Mouse (Mus musculus): ENCODE data around the gene Slc29a3.
"Not testable (repeated sequence)": the region's sequence is repeated elsewhere in the genome, so short reads cannot be mapped to it uniquely, and the experiment has no call there.

The Slc29a3 gene

DNA sequence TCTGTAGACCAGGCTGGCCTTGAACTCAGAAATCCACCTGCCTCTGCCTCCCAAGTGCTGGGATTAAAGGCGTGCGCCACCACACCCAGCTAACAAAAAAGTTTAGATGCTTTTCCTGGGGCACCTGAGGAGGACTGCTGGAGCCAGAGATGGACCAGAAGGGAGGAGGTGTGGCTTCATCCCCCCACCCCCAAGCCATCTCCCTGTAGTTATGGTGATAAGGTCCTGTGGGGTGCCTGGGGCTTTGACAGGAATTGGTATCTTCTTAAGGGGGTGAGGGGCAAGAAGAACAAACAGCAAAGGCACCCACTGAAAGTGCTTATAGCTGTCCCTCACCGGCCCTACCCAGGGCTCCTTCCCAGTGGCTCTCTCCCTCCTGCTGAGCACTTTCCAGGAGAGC lies 25.7 kb downstream of the Slc29a3 start:
- DNase-seq (ENCODE audit: low read depth): no peak

DNA sequence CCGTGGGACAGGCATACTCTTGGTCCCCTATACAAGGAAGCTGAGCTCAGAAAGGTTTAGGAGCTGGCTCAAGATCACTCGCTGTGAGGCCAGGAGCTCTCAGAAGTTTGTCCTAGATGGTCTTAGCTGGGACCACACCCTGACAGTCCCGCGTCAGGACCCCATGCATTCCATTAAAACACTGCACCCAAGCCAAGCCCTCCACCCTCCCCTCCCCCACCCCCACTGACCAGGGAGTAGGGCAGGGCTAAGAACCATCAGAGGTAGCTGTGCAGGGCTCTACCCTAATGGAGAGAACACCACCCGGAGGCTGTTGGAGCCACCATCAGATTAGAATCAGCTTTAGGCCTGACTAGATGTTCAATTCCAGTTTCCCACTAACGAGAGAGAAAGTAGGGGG lies 28.1 kb downstream of the Slc29a3 start:
- DNase-seq (ENCODE audit: low read depth): no peak

DNA sequence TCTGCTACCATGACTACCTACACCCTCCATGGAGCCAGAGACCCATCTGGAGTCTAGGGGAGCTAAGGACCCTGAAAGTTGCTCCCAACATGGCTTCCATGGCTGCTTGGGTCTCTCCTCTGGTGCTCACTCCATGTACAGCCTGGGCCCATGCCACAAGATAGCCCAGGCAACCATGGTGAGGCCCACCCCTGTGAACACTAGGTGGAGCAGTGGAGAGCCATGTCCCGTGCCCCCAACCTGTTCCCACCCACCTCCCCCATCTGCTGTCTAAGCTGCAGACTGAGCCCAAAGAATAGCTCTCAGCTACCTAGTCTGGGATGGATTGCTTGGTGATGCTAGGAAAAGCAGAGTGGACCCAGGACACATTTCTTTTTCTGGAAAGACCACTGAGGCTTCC lies 29.2 kb downstream of the Slc29a3 start:
- no peak for DNase-seq (ENCODE audit: low read depth)

DNA sequence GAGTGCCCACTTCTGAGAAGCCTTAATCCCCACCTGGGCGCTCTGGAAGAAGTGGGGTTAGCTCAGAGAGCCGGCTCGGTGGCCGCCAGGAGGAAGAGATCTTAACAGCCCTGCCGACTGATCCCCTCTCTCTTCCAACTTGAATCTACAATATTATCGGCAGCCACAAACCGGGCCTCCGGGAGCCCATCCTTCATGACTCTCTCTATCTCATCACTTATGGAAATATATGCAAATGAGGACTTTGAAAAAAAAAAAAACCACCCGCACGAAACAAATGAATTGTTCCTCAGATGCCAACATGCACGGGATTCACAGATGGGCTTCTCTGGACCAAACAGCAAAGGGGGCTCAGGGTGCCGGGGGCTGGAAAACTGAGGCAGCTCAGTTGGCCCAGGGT lies 31.0 kb downstream of the Slc29a3 start:
- no peak for DNase-seq (ENCODE audit: low read depth)

DNA sequence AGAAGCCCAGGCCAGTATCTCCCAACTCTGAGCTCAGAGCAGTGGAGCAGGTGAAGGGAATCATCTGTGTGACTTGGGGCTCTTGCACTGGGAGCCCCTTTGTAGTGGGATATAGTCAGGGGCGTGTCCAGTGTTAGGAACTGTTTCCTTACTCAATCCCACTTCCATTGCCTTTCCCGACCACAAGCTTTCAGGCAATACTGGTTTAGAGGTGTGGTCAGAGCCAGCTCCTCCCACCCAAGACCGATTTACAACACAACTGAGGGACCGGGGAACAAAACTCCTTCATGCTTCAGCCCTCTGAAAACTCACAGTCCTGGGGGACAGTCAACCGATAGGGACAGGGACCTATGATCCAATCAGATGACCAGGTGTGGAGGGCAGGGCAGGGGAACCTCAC lies 32.1 kb downstream of the Slc29a3 start:
- no peak for DNase-seq (ENCODE audit: low read depth)

DNA sequence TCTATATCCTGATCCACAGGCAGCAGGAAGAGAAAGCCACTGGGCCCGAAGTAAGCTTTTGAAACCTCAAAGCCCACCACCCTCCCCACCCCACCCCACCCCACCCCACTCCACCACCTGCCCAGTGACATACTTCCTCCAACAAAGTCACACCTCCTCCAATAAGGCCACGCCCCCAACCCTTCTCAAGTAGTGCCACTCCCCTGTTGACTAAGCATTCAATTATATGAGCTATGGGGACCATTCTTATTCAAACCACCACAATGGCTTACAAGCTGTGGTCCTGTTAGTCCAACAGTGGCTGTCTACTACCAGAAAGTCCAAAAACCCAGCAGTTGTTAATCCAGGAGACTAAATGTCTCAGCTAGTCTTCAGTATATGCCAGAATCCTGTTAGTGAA lies 34.1 kb downstream of the Slc29a3 start:
- no peak for DNase-seq (ENCODE audit: low read depth)

DNA sequence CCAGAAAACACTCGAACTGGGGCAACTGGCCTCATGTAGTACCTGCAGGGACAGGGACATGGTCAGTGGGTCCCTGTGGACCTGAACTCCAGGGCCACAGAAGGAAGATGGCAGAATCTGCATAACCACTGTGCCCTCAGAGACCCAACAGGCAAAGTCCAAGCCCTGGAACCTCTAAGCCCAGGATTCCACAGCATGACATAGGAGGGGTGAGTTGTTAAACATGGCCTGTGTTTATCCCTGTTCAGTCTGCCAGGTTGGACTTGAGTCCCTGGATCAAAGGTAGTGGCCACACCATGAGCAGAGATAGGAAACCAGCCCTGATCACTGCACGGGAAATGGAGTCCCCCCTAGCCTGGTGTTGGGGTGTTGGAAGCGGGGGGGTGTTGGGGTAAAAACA lies 36.1 kb downstream of the Slc29a3 start:
- DNase-seq (ENCODE audit: low read depth): no peak

DNA sequence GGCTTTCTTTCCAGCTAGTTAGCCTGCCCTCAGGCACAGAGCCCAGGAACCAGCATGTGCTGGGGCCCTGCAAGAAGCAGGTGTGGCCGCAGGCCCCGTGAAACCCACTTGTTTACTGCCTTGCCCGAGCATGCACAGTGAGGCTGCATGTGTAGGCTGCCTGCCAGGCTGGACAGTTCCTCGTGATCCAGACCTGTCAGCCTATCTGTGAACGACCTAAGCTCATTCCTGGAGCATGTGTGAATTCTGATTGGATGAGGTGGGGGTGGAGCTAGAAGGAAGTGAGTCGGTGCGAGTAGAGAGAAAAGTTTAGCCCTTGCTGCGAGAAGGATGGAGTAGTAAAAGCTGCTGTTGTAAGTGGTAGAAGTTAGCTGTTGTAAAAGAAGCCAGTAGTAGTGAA lies 40.3 kb downstream of the Slc29a3 start:
- DNase-seq (ENCODE audit: low read depth): not testable (repeated sequence)

DNA sequence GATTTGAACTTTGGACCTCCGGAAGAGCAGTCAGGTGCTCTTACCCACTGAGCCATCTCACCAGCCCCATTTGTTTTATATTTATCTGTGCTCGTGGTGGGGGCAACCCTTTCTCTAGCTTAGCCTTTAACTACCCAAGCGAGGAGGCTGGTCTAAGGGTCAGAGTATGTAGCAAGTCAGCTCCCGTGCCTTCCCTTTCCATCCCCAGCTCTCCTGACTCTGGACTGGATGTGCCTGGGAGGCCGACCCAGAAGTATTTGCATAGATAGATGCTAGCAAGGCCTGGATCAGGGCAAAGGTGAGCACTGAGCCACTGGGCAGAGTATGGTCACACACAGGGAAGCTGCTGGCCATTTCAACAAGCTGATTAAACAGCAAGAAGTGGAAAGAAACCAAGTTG lies 43.8 kb downstream of the Slc29a3 start:
- DNase-seq (ENCODE audit: low read depth): no peak

DNA sequence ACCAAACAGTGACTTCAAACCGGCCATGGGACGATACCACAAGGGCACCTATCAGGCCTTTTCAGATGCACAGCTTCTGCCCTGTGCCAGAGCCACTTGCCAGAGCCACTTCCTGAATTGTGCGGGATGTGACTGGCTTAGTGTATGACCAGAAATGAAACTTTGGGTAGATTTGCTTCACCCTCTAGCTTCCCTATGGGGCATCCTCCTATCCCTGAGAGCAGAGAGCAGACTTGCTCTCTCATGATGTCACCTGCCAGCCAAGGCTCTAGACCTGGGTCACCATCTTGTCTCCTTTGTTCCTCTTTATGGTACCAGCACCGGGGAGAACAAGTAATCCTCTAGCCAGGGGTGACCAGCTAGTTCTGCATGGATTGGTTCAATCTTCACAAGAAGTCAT lies 46.3 kb downstream of the Slc29a3 start:
- DNase-seq (ENCODE audit: low read depth): no peak

DNA sequence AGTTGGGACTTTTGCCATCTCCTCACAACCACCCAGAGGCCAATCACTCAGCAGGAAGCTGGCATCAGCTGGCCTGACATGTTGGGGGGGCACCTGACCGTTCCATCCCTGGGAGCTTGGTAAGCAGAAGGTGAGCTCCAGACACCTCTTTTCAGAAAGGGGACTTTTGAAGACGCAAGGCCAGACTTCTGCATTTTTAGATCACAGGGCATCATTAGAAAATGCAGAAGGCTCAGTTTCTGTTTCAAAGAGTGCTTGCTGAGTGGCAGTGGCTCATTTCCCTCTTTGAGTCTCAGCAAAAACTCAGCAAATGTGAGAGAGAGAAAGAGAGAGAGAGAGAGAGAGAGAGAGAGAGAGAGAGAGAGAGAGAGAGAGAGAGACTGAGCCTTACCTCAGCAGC lies 47.5 kb downstream of the Slc29a3 start:
- DNase-seq (ENCODE audit: low read depth): no peak

DNA sequence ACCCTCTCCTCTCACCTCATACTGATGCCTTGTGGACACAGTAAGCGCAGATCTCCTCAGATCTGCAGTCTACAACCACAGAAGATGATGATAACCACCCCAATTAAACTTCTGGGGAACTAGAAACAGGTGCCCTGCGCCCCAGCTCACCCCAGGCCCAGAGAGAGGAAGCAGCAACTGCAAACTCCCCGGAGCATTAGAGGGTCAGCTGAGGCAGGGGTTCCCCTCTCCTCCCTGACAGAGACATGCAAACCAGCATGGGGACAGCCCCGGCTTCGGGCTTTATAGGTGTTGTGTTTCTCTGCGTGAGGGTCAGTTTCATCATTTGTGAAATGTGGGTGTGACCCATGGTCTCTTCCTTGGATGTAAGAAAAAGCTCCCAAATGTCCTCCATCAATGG lies 54.8 kb downstream of the Slc29a3 start:
- DNase-seq (ENCODE audit: low read depth): no peak

DNA sequence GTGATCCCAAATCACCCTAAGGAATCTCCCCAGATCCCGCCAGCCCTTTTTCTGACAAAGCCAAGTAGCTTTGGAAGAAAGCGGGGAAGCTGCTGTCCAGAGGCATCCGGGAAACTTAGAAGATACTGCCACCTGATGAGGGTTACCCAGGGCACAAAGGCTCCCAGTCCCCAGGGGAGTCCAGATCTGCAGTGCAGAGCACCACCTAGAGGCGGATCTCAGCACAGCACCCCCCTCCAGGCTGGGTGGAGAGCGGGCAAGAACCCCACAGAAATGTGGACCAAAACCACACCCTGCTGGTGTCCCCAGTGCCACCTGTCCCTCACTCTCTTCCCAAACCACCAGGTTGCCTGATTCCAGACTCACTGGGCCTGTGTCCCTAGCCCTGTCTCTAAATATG lies 55.6 kb downstream of the Slc29a3 start:
- DNase-seq (ENCODE audit: low read depth): peak; percentile 47

DNA sequence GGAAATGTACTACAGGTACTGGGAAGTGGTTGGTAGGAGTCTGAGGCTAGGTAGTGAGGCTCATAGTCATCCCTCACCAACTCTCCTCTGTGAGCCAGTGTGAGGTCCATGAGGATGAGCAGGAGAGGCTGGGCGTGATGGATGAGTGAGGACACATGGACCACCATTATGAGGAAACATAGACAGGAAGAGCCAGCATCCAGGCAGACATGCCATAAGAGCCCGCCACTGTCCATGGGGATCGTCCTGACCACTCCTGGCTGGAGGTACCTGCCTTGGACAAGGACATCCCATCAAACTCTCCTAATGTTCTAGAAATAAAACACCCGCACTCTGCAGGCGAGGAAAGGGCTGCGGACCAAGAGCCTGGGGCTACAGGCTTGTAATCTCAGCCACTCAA lies 56.2 kb downstream of the Slc29a3 start, which contains the start of gene Cdh23:
Gene Cdh23, minus strand, starts transcription at position 101 of the 400 bp plus-strand sequence.
- DNase-seq (ENCODE audit: low read depth): no peak

DNA sequence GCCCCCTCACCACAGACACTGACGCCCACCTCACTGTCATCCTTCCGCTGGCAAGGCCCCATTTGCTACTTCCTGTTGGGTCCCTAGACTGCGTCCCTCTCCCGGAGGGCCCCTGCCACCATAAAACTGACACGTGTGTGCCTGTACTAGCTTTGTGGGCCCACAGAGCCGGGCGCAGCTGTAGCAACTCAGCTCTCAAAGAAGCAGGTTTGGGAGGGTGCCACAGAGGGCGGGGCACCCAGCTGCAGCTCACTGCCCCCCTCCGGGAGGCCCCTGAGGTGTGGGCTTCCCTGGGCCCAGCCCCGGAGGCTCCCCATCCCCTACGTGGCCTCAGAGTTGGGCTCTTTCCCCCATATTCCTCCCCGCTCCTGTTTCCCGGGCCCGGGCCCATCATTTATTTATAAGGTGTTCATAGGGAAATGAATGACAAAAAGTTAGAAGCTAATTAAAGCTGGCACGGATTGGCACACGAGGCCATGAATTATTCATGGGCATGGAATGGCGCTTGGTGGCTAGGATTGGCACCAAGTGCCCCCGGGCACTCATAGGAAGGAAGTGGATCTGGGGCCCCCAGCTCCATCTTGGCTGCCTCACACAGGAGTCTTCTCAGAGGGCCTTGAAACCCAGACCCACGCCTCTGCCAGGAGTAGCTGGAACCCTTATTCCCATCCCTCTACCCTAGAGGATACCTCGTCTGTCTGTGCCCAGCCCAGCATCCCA lies 60.8 kb downstream of the Slc29a3 start:
- DNase-seq (ENCODE audit: low read depth): no peak

DNA sequence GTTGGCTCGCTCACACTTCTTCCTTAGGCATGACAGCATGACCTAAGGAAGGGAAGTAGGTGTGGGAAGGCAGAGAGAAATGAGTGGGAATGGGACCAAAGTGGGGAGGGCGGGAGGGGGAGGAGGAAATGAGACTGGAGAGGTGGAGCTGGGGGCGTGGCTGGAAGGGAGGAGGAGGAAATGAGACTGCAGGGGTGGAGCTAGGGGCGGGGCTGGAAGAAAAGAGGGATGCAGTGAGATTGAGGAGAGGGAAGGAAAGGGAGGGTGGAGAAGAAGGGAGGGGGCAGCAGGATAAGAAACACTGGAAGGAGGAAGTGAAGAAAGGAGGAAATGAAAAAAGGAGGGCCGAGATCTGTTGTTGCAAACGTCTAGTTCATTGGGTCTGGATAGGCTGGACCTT lies 61.6 kb downstream of the Slc29a3 start:
- no peak for DNase-seq (ENCODE audit: low read depth)

DNA sequence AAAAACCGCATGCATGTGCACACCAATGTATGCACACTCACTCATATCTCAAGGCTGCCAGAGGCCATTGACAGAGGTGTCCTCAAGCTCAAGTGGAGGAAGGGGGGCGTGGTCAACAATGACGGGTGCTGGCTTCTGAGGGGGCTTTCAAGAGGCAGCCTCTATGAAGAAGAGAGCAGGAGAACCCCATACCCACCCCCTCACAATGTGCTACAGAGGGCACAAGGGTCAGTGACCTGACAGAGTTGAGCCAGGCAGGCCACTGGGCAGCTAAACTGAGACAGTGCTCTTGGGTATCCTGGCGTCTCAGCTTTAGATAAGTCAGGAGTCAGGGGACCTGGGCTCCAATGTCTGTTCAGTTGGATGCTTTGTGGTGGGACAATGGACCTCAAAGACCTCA lies 63.2 kb downstream of the Slc29a3 start:
- no peak for DNase-seq (ENCODE audit: low read depth)

DNA sequence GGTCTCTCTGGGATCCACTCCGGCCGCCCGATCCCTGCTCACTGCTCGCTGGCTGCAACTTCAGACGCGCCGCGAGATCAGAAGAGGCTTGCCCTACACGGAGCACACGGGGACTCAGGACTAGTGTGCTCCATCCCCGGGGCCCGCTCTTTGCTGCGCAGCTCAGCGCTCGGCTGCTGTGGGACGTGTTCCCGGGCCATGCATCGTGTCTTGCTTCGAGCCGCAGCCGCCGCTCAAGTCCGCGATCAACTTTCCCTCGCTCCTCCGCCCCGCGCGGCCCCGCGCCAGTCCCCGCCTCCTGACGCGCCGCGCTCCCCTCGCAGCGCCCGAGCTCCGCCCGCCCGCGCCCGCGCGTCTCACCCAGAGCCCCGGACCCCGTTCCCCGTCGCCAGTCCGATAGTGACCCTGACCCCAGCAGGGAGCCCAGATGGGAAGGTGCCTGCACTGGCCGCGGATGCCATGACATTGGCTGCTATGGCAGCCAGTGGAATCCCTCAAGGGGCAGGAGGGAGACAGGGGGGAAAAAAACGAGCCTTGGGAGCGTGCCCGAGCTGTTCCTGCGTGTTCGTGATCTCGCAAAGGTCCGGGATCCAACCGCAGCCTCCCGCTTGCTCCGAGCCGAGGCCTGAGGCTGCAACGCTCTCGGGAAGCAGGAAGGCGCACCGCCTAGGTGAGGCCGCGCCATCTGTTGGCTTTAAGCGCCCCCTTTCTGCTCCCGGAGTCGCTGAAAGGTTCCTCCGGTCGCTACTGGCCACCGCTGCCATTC lies 65.4 kb downstream of the Slc29a3 start:
- no peak for DNase-seq (ENCODE audit: low read depth)

DNA sequence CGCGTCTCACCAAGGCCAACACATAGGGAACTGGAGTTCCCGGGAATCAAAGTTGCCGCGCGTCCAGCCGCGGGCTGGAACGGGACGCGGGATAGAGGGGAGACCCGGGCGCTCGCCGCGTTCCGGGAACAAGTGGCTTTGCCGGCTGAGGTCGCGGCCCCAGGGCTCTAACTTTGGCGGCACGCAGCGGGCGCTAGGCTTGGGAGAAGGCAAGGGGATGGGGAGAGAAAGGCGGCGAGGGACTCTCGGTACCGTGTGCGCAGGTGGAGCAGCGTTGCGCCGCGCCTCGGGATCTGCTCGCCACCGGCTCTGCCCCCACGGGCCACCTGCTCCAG lies 66.0 kb downstream of the Slc29a3 start:
- no peak for DNase-seq (ENCODE audit: low read depth)

DNA sequence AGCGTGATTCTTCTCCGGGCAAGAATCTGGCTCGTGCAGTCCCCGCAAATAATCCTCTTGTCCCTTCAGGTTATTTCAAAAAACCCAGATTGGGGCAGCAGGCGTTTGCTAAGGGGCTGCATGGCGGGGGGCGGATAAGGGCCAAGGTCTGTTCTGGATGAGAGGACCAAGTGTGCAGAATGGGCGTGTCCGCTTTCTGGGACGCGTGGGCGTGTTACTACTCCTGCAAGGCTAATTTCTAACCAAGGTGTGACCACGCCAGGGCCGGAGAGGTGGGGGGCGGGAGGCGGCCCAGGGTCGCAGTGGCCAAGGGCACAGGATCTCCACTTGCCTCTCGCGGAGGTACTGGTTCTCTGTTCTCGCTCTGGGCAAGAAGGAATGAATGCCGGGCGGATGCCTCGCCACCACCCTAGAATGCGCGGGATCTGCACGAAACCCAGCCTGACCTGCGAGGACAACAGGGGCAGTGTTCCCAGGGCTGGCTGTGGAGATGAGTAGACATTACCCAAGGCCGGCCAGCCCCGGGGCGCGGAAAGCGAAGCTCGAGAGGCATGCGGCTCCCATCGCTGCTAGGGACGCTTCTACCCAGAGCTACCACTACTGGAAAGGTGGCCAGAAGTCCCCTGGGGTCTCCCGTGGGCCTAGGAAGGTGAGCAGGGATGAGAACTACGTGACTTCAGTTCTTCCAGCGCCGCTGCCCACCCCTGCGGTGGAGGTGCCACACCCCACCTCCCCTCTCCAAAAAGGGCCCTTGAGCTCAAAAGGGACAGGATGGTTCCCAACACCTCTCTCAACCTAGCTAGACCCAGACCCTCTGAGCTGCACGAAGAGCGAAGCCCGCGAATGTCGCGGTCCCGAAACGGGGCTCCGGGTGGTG lies 66.6 kb downstream of the Slc29a3 start:
- no peak for DNase-seq (ENCODE audit: low read depth)

DNA sequence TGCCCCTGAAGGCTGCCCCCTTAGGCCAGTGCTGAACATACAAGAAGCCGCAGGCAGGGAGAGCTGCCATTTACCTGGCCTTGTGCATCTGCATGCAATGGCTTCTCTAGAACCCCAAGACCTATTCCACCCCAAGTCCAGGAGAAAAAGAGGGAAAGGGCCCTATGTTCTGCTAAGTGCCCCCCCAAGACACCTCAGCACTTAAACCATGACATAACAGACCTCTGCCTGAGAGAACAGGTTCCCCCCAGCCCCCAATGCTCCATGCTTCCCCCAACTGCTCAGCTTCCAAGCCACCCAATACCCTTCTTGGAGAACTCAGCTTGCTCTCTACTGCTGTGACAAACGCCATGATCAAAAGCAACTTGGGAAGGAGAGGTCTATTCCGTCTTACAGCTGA lies 73.7 kb downstream of the Slc29a3 start:
- DNase-seq (ENCODE audit: low read depth): no peak

DNA sequence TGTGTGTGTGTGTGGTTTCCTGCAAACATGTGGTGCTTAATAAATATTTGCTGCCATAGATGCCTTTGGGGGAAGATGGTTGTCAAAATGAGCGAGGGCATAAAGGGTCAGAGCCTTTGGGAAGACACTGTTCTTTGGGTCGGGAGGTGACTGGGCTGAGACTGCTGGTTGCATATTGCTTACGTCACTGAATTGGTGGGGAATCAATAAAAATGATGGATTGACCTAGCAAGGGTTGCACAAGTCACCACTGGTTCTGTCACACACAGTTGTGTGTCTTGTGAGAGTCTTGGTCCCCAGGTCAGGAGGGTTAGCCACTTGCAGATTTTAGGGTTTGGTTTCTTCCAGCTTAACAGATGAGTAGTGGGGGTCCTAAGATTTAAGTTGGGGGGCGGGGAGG lies 75.3 kb downstream of the Slc29a3 start:
- no peak for DNase-seq (ENCODE audit: low read depth)

DNA sequence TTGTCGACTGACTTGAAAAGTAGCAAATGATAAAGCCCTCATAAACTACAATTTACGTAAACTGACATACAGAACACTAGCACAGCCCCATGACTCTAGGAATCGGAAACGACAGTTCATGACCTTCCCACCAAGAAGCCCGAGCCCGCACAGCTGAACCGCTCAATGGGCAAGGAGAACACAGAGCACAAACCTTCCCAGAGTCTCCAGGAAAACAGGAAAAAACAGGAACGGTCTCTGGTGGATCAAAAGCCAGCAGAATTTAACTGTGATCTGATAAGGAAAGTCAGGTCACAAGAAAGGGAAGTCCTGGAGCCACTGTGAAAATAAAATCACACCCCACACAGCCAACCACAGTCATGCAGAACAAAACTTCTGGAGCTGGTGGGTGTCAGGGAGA lies 82.4 kb downstream of the Slc29a3 start:
- no peak for DNase-seq (ENCODE audit: low read depth)

All from c-Kit-positive CD71-negative TER-119-negative erythroid progenitor cells, embryonic 14.5 days (primary cell).